Mouse (Mus musculus) myocyte (in vitro differentiated cells): ENCODE measurements around the gene Trim65. TPM values are rescaled to one million over a fixed set of nuclear protein-coding genes. Genes with fewer than 3 reads are reported as not detected.

Source experiments
- H3K27me3 ChIP-seq: one replicate; pipeline ENCODE4 v1.6.1; 2011; ENCODE audit not compliant: control insufficient read depth, insufficient read depth, insufficient read length
- H3K36me3 ChIP-seq: one replicate; pipeline ENCODE4 v1.6.1; 2011; ENCODE audit not compliant: control insufficient read depth, insufficient read depth
- H3K4me2 ChIP-seq: one replicate; pipeline ENCODE4 v1.6.1; 2011; ENCODE audit warnings: low read depth, control low read depth
- H3K4me3 ChIP-seq: one replicate; pipeline ENCODE4 v1.5.1; 2011; ENCODE audit warnings: mild to moderate bottlenecking, control low read depth, moderate library complexity
- H3K79me2 ChIP-seq: one replicate; pipeline ENCODE4 v1.6.1; 2011; ENCODE audit not compliant: control insufficient read depth, insufficient read depth
- H3ac ChIP-seq: one replicate; pipeline ENCODE4 v1.6.1; 2011; ENCODE audit not compliant: control insufficient read depth, insufficient read length
- CEBPB ChIP-seq: IDR thresholded peaks from 2 replicates; pipeline ENCODE4 v1.6.1; 2011; ENCODE audit warnings: mild to moderate bottlenecking, moderate library complexity; ENCODE audit not compliant: poor library complexity, insufficient read depth, severe bottlenecking
- E2F4 ChIP-seq: IDR thresholded peaks from one replicate; pipeline ENCODE4 v1.6.1; 2011; ENCODE audit warnings: mild to moderate bottlenecking, control low read depth, moderate library complexity; ENCODE audit not compliant: insufficient read depth
- MAX ChIP-seq: IDR thresholded peaks from one replicate; pipeline ENCODE4 v1.6.1; 2011; ENCODE audit warnings: low read depth, mild to moderate bottlenecking, control low read depth
- MYOD1 ChIP-seq, 3 experiments: IDR thresholded peaks; one replicate each; pipeline ENCODE4 v1.6.1; 2011; ENCODE audit warnings: control low read depth in 2 of 3, low read depth in 2 of 3, mild to moderate bottlenecking in 2 of 3, moderate library complexity in 1 of 3; ENCODE audit not compliant: insufficient read length in 2 of 3, control insufficient read depth in 1 of 3
- MYOG ChIP-seq, 3 experiments: IDR thresholded peaks; one replicate each; pipeline ENCODE4 v1.6.1; 2011; ENCODE audit warnings: control low read depth in 2 of 3, low read depth in 2 of 3, mild to moderate bottlenecking in 2 of 3; ENCODE audit not compliant: insufficient read length in 2 of 3, control insufficient read depth in 1 of 3, insufficient read depth in 1 of 3
- POLR2A ChIP-seq: IDR thresholded peaks from one replicate; pipeline ENCODE4 v1.6.1; 2011; ENCODE audit warnings: low read depth, mild to moderate bottlenecking, control low read depth, moderate library complexity; ENCODE audit not compliant: insufficient read length
- POLR2AphosphoS2 ChIP-seq: IDR thresholded peaks from one replicate; pipeline ENCODE4 v1.6.1; 2011; ENCODE audit warnings: low read depth, control low read depth; ENCODE audit not compliant: insufficient read length
- REST ChIP-seq: IDR thresholded peaks from one replicate; pipeline ENCODE4 v1.6.1; 2011; ENCODE audit warnings: mild to moderate bottlenecking, control low read depth, moderate library complexity; ENCODE audit not compliant: insufficient read depth, insufficient read length
- SRF ChIP-seq: IDR thresholded peaks from one replicate; pipeline ENCODE4 v1.6.1; 2011; ENCODE audit warnings: low read depth; ENCODE audit not compliant: control insufficient read depth, insufficient read length
- TCF12 ChIP-seq: IDR thresholded peaks from one replicate; pipeline ENCODE4 v1.6.1; 2011; ENCODE audit warnings: mild to moderate bottlenecking, control low read depth; ENCODE audit not compliant: poor library complexity, insufficient read depth, severe bottlenecking
- TCF3 ChIP-seq: IDR thresholded peaks from one replicate; pipeline ENCODE4 v1.6.1; 2011; ENCODE audit warnings: low read depth, control low read depth; ENCODE audit not compliant: insufficient read length
- USF1 ChIP-seq: IDR thresholded peaks from one replicate; pipeline ENCODE4 v1.6.1; 2011; ENCODE audit warnings: low read depth, mild to moderate bottlenecking, control low read depth, moderate library complexity
- polyA plus RNA-seq: library from polyadenylated mRNA; unstranded; fragments of >200 nt; fragmentation: generic; extraction: Trizol; gene quantifications from one replicate; pipeline ENCODE4 v1.2.1, GENCODE M21; 2012; ENCODE audit warnings: missing spikeins

The Trim65 gene
- polyA plus RNA-seq: 1.9 TPM

- H3K4me3 ChIP-seq: peak within 1 kb of the TSS; percentile 57
- H3K27me3 ChIP-seq: no peaks in the 10 kb centered on the region
- H3ac ChIP-seq: peak within 1 kb of the TSS; percentile 27
- H3K79me2 ChIP-seq: peaks cover under 1% of the 10 kb centered on the region
- peaks cover 3% of the 10 kb centered on the region for H3K36me3 ChIP-seq
- TF ChIP-seq MYOG (IDR thresholded peaks at IDR 0.05; ENCODE audit: control insufficient read depth in 1 of 3, insufficient read depth in 1 of 3, insufficient read length in 2 of 3, low read depth in 2 of 3) (peak in 2 of 3 experiments; percentile 62), SRF (peak; percentile 41), E2F4 (no peak), REST (no peak), USF1 (no peak), POLR2AphosphoS2 (peak; percentile 83), CEBPB (no peak), MYOD1 (IDR thresholded peaks at IDR 0.05; ENCODE audit: control insufficient read depth in 1 of 3, insufficient read length in 2 of 3, low read depth in 2 of 3) (peak in 1 of 3 experiments; percentile 76), MAX (peak; percentile 77), POLR2A (peak; percentile 75), TCF3 (no peak), TCF12 (no peak)
- peak within 1 kb of the TSS; percentile 93 for H3K4me2 ChIP-seq
Measured at GRCm38 (mm10) chr11:116130488-116131205, at the start of gene Trim65. Gene Trim65, minus strand, starts transcription at chr11:116131128.

- Histone ChIP-seq H3K79me2 (no peaks in the 10 kb centered on the region), H3ac (no peak overlapping the region), H3K4me3 (no peak overlapping the region), H3K36me3 (peaks cover 25% of the 10 kb centered on the region), H3K27me3 (no peaks in the 10 kb centered on the region), H3K4me2 (no peak overlapping the region)
- TF ChIP-seq USF1 (no peak), POLR2A (no peak), TCF12 (no peak), MYOG (IDR thresholded peaks at IDR 0.05; ENCODE audit: control insufficient read depth in 1 of 3, insufficient read depth in 1 of 3, insufficient read length in 2 of 3, low read depth in 2 of 3) (no peak), MAX (no peak), POLR2AphosphoS2 (no peak), REST (no peak), MYOD1 (IDR thresholded peaks at IDR 0.05; ENCODE audit: control insufficient read depth in 1 of 3, insufficient read length in 2 of 3, low read depth in 2 of 3) (no peak), CEBPB (no peak)
Measured at GRCm38 (mm10) chr11:116178411-116179121, 47.6 kb upstream of the Trim65 start.

GRCm38 (mm10) chr11:116176010-116176409 lies 45.1 kb upstream of the Trim65 start:
- H3ac ChIP-seq: no peak overlapping the region
- no peak overlapping the region for H3K4me3 ChIP-seq
- no peak for TF ChIP-seq CEBPB
- no peak for TF ChIP-seq TCF3
- no peak for TF ChIP-seq USF1
- TF ChIP-seq SRF: no peak
- no peak for TF ChIP-seq TCF12
- no peak for TF ChIP-seq MYOG (IDR thresholded peaks at IDR 0.05; ENCODE audit: control insufficient read depth in 1 of 3, insufficient read depth in 1 of 3, insufficient read length in 2 of 3, low read depth in 2 of 3)
- no peak for TF ChIP-seq POLR2AphosphoS2
- no peak for TF ChIP-seq MAX
- no peak for TF ChIP-seq REST
- TF ChIP-seq MYOD1 (IDR thresholded peaks at IDR 0.05; ENCODE audit: control insufficient read depth in 1 of 3, insufficient read length in 2 of 3, low read depth in 2 of 3): no peak
- no peak for TF ChIP-seq E2F4
- TF ChIP-seq POLR2A: no peak
- no peak overlapping the region for H3K4me2 ChIP-seq
- peaks cover 28% of the 10 kb centered on the region for H3K36me3 ChIP-seq
- no peaks in the 10 kb centered on the region for H3K27me3 ChIP-seq
- H3K79me2 ChIP-seq: no peaks in the 10 kb centered on the region

- Histone ChIP-seq H3K4me2 (no peak overlapping the region), H3K27me3 (no peaks in the 10 kb centered on the region), H3ac (no peak overlapping the region), H3K36me3 (peaks cover 26% of the 10 kb centered on the region), H3K79me2 (no peaks in the 10 kb centered on the region), H3K4me3 (no peak overlapping the region)
- TF ChIP-seq CEBPB: no peak
- TF ChIP-seq TCF12: no peak
- no peak for TF ChIP-seq POLR2AphosphoS2
- no peak for TF ChIP-seq TCF3
Measured at GRCm38 (mm10) chr11:116174775-116175448, 44.0 kb upstream of the Trim65 start.

- peaks cover under 1% of the 10 kb centered on the region for H3K79me2 ChIP-seq
- no peaks in the 10 kb centered on the region for H3K27me3 ChIP-seq
- H3K4me2 ChIP-seq: no peak overlapping the region
- no peak overlapping the region for H3ac ChIP-seq
- peaks cover 19% of the 10 kb centered on the region for H3K36me3 ChIP-seq
- no peak for TF ChIP-seq MYOG (IDR thresholded peaks at IDR 0.05; ENCODE audit: control insufficient read depth in 1 of 3, insufficient read depth in 1 of 3, insufficient read length in 2 of 3, low read depth in 2 of 3)
- no peak for TF ChIP-seq POLR2A
- TF ChIP-seq MAX: no peak
- TF ChIP-seq SRF: no peak
- TF ChIP-seq E2F4: no peak
- no peak for TF ChIP-seq USF1
- no peak for TF ChIP-seq TCF12
- TF ChIP-seq MYOD1 (IDR thresholded peaks at IDR 0.05; ENCODE audit: control insufficient read depth in 1 of 3, insufficient read length in 2 of 3, low read depth in 2 of 3): no peak
- TF ChIP-seq REST: no peak
- TF ChIP-seq POLR2AphosphoS2: no peak
- TF ChIP-seq CEBPB: no peak
- no peak for TF ChIP-seq TCF3
- no peak overlapping the region for H3K4me3 ChIP-seq
Measured at GRCm38 (mm10) chr11:116171959-116172358, 41.0 kb upstream of the Trim65 start.
